Mouse (Mus musculus) thymus, adult 2 months (tissue): ENCODE data around the gene Macf1. TPM values are rescaled to one million over a fixed set of nuclear protein-coding genes. Genes with fewer than 3 reads are reported as not detected.

Experiments used
- DNase-seq: peaks from one replicate; pipeline ENCODE4 v3.0.0; 2021
- H3K27ac ChIP-seq: fragments of 200-500 bp; 2 replicates; pipeline ENCODE4 v1.5.1; 2012; ENCODE audit warnings: low read length, control low read depth; ENCODE audit not compliant: control insufficient read depth, insufficient read depth
- H3K27me3 ChIP-seq: fragments of 200-500 bp; 2 replicates; pipeline ENCODE4 v1.6.1; 2012; ENCODE audit warnings: mild to moderate bottlenecking, low read length, moderate library complexity, mixed read lengths; ENCODE audit not compliant: control insufficient read depth, insufficient read depth
- H3K36me3 ChIP-seq: fragments of 200-500 bp; 2 replicates; pipeline ENCODE4 v1.6.1; 2012; ENCODE audit warnings: mild to moderate bottlenecking, low read length, moderate library complexity; ENCODE audit not compliant: control insufficient read depth, insufficient read depth
- H3K4me1 ChIP-seq: fragments of 200-500 bp; replicated peaks from 2 replicates; pipeline ENCODE4 v1.6.1; 2012; ENCODE audit warnings: low read length; ENCODE audit not compliant: control insufficient read depth, insufficient read depth
- H3K4me3 ChIP-seq: fragments of 200-500 bp; 2 replicates; pipeline ENCODE4 v1.5.1; 2012; ENCODE audit warnings: mild to moderate bottlenecking, low read length, control low read depth, moderate library complexity; ENCODE audit not compliant: control insufficient read depth, insufficient read depth
- CTCF ChIP-seq: fragments of 200-500 bp; IDR thresholded peaks from 2 replicates; pipeline ENCODE4 v1.5.1; 2012; ENCODE audit warnings: mild to moderate bottlenecking, control low read depth, low read length, moderate library complexity, borderline replicate concordance; ENCODE audit not compliant: control insufficient read depth, poor library complexity, insufficient read depth; ENCODE audit errors: extremely low read depth
- POLR2A ChIP-seq: fragments of 200-500 bp; IDR thresholded peaks from 2 replicates; pipeline ENCODE4 v1.6.1; 2012; ENCODE audit warnings: mild to moderate bottlenecking, low read length, control low read depth, moderate library complexity; ENCODE audit not compliant: control insufficient read depth, poor library complexity, insufficient read depth; ENCODE audit errors: extremely low read depth
- WGBS: fragments of 180-500 bp; shearing (Covaris S2); methylation state at CpG from one replicate; pipeline ENCODE4 v1.1.7; 2018; 5-methylcytosine and 5-hydroxymethylcytosine counted together
- polyA plus RNA-seq: library from polyadenylated mRNA; depleted of rRNA; stranded (reverse); fragments of >200 nt; gene quantifications from 2 replicates; pipeline ENCODE4 v1.2.3, GENCODE M21; 2012

Gene Macf1
- polyA plus RNA-seq, 1 experiment = 121 TPM

GRCm38 (mm10) chr4:123412528-123412878, 271.7 kb downstream of the Macf1 start:
- Histone ChIP-seq H3K4me1 (peaks cover 16% of the 10 kb centered on the region), H3K27ac (no peak overlapping the region; the same call in 1 of the 2 replicates), H3K27me3 (no peaks in the 10 kb centered on the region), H3K36me3 (no peaks in the 10 kb centered on the region), H3K4me3 (peak overlapping the region; percentile 54)
- TF ChIP-seq POLR2A (no peak), CTCF (no peak)
- WGBS = 72% methylated on average over 6 of the region's 6 CpGs
- no peak for DNase-seq

- no peaks in the 10 kb centered on the region for H3K36me3 ChIP-seq
- H3K4me3 ChIP-seq = peak overlapping the region; percentile 54
- WGBS = 1% methylated on average over 68 of the region's 69 CpGs
- no peak overlapping the region for H3K27ac ChIP-seq
- DNase-seq = peak; percentile 86
- H3K4me1 ChIP-seq = peaks cover 16% of the 10 kb centered on the region
- TF ChIP-seq CTCF (no peak), POLR2A (0 out of 2 replicates have a peak, but pooled peaks have one; percentile 4)
- no peaks in the 10 kb centered on the region for H3K27me3 ChIP-seq
These were observed 272.2 kb downstream of the Macf1 start for GRCm38 (mm10) chr4:123411732-123412527.

- no peaks in the 10 kb centered on the region for H3K36me3 ChIP-seq
- TF ChIP-seq CTCF (no peak), POLR2A (0 out of 2 replicates have a peak, but pooled peaks have one; percentile 33)
- 3% methylated on average over 36 of the region's 36 CpGs for WGBS
- no peak for DNase-seq
- no peaks in the 10 kb centered on the region for H3K27me3 ChIP-seq
- peak overlapping the region; percentile 54 for H3K4me3 ChIP-seq
- H3K27ac ChIP-seq = no peak overlapping the region
- H3K4me1 ChIP-seq = peaks cover 16% of the 10 kb centered on the region
These were observed 273.0 kb downstream of the Macf1 start for GRCm38 (mm10) chr4:123411006-123411731.

GRCm38 (mm10) chr4:123409752-123410151, 274.4 kb downstream of the Macf1 start:
- 98% methylated on average over 1 of the region's 1 CpGs for WGBS
- no peak overlapping the region for H3K27ac ChIP-seq
- DNase-seq = no peak
- H3K4me1 ChIP-seq = peaks cover 12% of the 10 kb centered on the region
- TF ChIP-seq CTCF (no peak), POLR2A (no peak)
- no peak overlapping the region for H3K4me3 ChIP-seq
- no peaks in the 10 kb centered on the region for H3K27me3 ChIP-seq
- no peaks in the 10 kb centered on the region for H3K36me3 ChIP-seq

- Histone ChIP-seq H3K36me3 (no peaks in the 10 kb centered on the region), H3K4me1 (peaks cover 12% of the 10 kb centered on the region), H3K27me3 (no peaks in the 10 kb centered on the region), H3K27ac (no peak overlapping the region), H3K4me3 (no peak overlapping the region)
- no peak for DNase-seq
- no peak for TF ChIP-seq CTCF
- no peak for TF ChIP-seq POLR2A
- WGBS = 95% methylated on average over 3 of the region's 3 CpGs
These were observed 275.0 kb downstream of the Macf1 start for GRCm38 (mm10) chr4:123409034-123409692.

GRCm38 (mm10) chr4:123407792-123408191, 276.4 kb downstream of the Macf1 start:
- TF ChIP-seq CTCF (no peak), POLR2A (no peak)
- Histone ChIP-seq H3K36me3 (no peaks in the 10 kb centered on the region), H3K4me3 (no peak overlapping the region), H3K27me3 (no peaks in the 10 kb centered on the region), H3K27ac (no peak overlapping the region), H3K4me1 (peaks cover 12% of the 10 kb centered on the region)
- no peak for DNase-seq
- 89% methylated on average over 6 of the region's 6 CpGs for WGBS
